Mouse (Mus musculus): ENCODE measurements around the gene Gfm2. TPM values are rescaled to one million over a fixed set of nuclear protein-coding genes. Genes with fewer than 3 reads are reported as not detected.
A peak's percentile ranks its signal among the peaks of the same experiment; 100 is the strongest.
"Not testable (repeated sequence)": the region's sequence is repeated elsewhere in the genome, so short reads cannot be mapped to it uniquely, and the experiment has no call there.

Gfm2 gene
- polyA plus RNA-seq (2021) = 29.4 TPM

DNA sequence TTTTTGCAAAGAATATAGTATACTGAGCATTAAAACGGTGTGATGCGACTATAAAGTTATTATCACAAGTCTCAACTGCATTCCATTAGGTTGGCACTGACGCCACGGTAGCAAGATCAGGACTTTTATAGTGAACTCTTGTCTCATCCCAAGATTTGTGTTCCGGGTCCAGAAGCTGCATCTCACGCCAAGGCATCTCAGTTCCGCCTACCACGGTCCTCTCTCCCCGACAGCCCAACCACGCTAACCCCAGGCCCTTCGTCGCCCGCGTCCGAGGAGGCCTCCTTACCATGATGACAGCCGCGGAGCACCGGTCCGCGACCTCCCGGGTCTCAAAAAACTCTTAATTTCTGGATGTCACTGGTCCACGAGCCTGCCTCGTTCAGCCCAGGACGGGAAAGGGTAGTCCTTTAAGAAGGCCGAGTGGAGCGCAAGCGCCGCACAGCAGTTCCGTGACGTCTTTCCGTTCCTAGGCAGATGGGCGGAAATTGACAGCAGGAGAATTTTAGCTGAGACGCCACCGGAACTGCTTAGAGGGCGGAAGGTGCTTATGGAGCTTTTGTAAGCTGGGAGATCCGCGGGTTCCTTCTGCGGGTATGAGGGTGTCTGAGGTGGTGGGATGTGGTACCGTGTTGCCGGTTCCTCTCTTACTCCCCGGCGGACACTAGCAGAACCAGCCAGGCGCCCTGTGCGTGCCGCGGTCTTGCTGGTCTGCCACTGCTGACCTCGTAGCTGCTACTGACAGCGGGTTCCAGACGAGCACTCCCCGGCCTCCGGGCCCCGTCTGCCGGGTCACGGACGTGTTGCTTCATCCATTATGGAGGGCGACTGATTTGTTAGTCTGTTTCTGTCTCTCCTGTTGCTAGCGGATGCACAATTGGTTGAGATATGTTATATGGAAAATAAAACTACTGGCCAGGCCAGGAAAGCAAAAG is at the start of gene Gfm2, which contains the start of gene Nsa2:
TSS of gene Gfm2 (plus strand) at position 472 of the 935 bp plus-strand sequence.
TSS of gene Nsa2 (minus strand) at position 472 of the 935 bp plus-strand sequence.
- CTCF ChIA-PET = interaction anchor here (1.2 kb wide), 2 partner anchors 9 to 14 kb away, joined by 3 read pairs; no protein-coding TSS in a partner anchor
- TF ChIP-seq CTCF (IDR thresholded peaks at IDR 0.05) = no peak
- ATAC-seq = peak; percentile 95
- DNase-seq (ENCODE audit: low read depth, low spot score) = peak; percentile 67
- in situ Hi-C loops (cut with MboI; ENCODE audit: low pct_unique_long_range_greater_than_20kb) = no loop called here
- POLR2A ChIA-PET = interaction anchor here (0.9 kb wide), 1 partner anchor 16 kb away, joined by 3 read pairs; no protein-coding TSS in a partner anchor
- no peaks in the 10 kb centered on the region for H3K27me3 ChIP-seq

GRCm38 (mm10) chr13:97088183-97088582 is 49.6 kb upstream of the Gfm2 start:
- peaks cover 8% of the 10 kb centered on the region for H3K27me3 ChIP-seq
- ChIA-PET CTCF (no interaction called here), POLR2A (no interaction called here)
- DNase-seq (ENCODE audit: low read depth, low spot score) (no peak), ATAC-seq (no peak)
- no peak for TF ChIP-seq CTCF (IDR thresholded peaks at IDR 0.05)
- in situ Hi-C loops (cut with MboI; ENCODE audit: low pct_unique_long_range_greater_than_20kb) = no loop called here

- ATAC-seq (no peak), DNase-seq (ENCODE audit: low read depth, low spot score) (no peak)
- ChIA-PET CTCF (interaction anchor here (1.1 kb wide), 1 partner anchor 9 kb away, joined by 3 read pairs; no protein-coding TSS in a partner anchor), POLR2A (no interaction called here)
- in situ Hi-C loops (cut with MboI; ENCODE audit: low pct_unique_long_range_greater_than_20kb) = no loop called here
- H3K27me3 ChIP-seq = peaks cover 26% of the 10 kb centered on the region
- TF ChIP-seq CTCF (IDR thresholded peaks at IDR 0.05) = no peak
Measured at GRCm38 (mm10) chr13:97095726-97096125, 42.0 kb upstream of the Gfm2 start.

DNA sequence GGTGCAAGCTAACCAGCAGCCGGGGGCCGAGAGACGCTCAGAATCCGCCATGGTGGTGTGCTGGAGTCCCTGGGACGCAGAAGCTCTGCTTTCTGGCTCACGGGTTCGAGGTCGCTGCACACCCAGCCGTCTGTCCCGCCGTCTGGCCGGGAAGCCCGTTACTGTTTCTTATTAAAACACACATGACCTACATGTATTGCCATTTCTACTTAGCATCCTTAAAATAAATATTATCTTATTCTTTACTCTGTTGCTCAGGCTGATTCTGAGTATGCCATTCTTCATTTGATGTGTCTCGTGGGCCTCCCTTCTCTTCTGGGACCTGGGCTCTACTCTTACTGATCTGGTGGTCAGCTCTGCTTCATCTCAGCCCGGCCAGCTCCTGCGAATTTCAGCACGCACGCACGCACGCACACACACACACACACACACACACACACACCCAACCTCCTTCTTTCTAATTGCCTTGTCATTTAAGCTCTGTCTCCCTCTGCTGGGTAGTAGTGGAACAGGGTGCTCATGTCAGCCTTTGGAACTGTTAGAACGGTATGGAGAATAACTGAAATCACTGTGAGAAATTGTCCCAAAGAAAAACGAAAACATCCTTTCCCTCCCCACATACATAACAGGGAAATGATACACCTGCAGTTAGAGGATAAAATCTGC is 38.4 kb upstream of the Gfm2 start, which contains the start of gene Gm6169:
TSS of gene Gm6169 (minus strand) at position 51 of the 666 bp plus-strand sequence.
- no peak for ATAC-seq
- in situ Hi-C loops (cut with MboI; ENCODE audit: low pct_unique_long_range_greater_than_20kb) = no loop called here

DNA sequence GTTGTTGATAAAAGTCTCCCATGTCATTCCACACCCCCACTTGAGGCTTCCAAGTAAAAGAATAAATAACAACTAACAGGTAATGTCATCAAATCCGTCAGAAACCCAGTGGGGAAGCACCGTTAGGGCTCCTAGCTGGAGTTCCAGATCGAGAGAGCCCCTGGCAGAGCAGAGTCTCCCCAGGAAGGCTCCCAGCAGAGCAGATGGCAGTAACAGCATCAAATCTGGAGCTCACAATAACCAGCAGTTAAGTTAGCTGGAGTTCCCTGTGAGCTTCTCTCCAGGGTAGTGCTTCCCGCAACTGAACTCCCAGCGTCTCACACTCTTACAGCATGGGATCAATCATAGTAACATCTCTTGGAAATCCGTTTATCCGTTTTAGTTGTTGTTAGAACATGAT is 32.7 kb upstream of the Gfm2 start:
- ChIA-PET POLR2A (no interaction called here), CTCF (interaction anchor here (1.0 to 1.2 kb wide), 3 partner anchors 9 to 12 kb away, joined by 3 read pairs; no protein-coding TSS in a partner anchor)
- ATAC-seq = no peak

More for the DNA sequence above, 38.4 kb upstream of the Gfm2 start, which contains the start of gene Gm6169:
- H3K27me3 ChIP-seq = peaks cover 12% of the 10 kb centered on the region
- CTCF ChIA-PET = no interaction called here
- peak; percentile 54 for TF ChIP-seq CTCF (IDR thresholded peaks at IDR 0.05)
- POLR2A ChIA-PET = no interaction called here
- DNase-seq (ENCODE audit: low read depth, low spot score) = no peak

DNA sequence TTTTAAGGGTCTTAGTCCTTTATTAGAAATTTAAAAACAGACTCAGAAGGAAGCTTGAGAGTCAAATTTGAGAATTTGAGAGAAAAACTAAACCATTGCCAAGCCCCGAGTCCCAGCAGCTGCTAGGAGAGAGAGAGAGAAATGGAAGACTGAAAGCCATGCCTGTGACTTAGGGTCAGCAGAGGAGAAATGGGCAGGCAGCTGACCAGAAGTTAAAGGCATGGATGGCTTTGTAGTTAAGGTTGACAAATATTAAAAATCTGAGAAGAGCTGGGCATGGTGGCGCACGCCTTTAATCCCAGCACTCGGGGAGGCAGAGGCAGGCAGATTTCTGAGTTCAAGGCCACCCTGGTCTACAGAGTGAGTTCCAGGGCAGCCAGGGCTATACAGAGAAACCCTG is 30.0 kb upstream of the Gfm2 start:
- DNase-seq (ENCODE audit: low read depth, low spot score); POLR2A ChIA-PET; CTCF ChIA-PET; ATAC-seq; in situ Hi-C loops (cut with MboI; ENCODE audit: low pct_unique_long_range_greater_than_20kb): not testable (repeated sequence)
- H3K27me3 ChIP-seq = peaks cover 40% of the 10 kb centered on the region

More for the DNA sequence above, 32.7 kb upstream of the Gfm2 start:
- DNase-seq (ENCODE audit: low read depth, low spot score) = no peak
- no peak for TF ChIP-seq CTCF (IDR thresholded peaks at IDR 0.05)
- H3K27me3 ChIP-seq = peaks cover 31% of the 10 kb centered on the region
- in situ Hi-C loops (cut with MboI; ENCODE audit: low pct_unique_long_range_greater_than_20kb) = no loop called here

DNA sequence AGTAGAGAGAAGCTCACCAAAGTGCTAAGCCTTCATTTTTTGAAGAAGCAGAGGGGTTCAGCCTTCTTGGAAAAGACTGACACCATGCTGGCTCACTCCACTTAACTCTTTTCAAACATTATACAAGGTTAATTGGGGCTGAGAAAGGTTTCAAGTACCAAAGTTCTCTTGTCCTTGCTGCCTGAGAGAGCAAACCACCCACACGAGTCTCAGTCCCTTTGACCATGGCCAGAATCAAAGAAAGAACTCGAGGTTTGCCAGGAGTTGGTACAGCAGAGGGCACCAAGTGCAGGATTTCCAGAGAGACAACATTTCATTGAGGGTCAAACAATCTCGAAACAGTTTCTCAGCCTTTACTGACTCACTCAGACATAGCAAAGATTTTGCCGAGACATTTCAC is 28.7 kb upstream of the Gfm2 start:
- H3K27me3 ChIP-seq = peaks cover 40% of the 10 kb centered on the region
- DNase-seq (ENCODE audit: low read depth, low spot score) (no peak), ATAC-seq (no peak)
- POLR2A ChIA-PET = no interaction called here
- TF ChIP-seq CTCF (IDR thresholded peaks at IDR 0.05) = no peak
- in situ Hi-C loops (cut with MboI; ENCODE audit: low pct_unique_long_range_greater_than_20kb) = no loop called here
- CTCF ChIA-PET = no interaction called here

- DNase-seq (ENCODE audit: low read depth, low spot score) = no peak
- CTCF ChIA-PET = no interaction called here
Measured at GRCm38 (mm10) chr13:97121341-97121740, 16.4 kb upstream of the Gfm2 start.

DNA sequence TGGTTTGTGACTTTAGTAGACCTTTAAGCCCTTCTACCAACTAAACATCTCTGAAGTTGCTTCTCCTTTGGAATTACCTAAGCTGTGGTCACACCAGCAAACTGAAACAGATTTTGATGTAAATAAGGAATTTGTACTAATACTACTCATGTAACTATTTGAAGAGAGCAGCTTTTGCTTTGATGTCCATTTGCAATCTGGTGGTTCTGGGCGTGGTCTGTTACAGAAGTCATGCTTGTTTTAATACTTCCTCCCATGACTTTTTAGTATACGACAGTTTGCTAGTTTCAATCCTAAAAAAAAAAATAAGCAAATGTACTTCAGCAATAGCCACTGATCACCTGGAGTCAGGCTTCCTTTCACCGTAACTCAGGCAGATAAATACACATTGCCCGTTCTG is 8.1 kb upstream of the Gfm2 start:
- ATAC-seq; H3K27me3 ChIP-seq; POLR2A ChIA-PET; DNase-seq (ENCODE audit: low read depth, low spot score); CTCF ChIA-PET; in situ Hi-C loops (cut with MboI; ENCODE audit: low pct_unique_long_range_greater_than_20kb): not testable (repeated sequence)

More at GRCm38 (mm10) chr13:97121341-97121740, 16.4 kb upstream of the Gfm2 start:
- H3K27me3 ChIP-seq = peaks cover 49% of the 10 kb centered on the region
- no peak for TF ChIP-seq CTCF (IDR thresholded peaks at IDR 0.05)
- in situ Hi-C loops (cut with MboI; ENCODE audit: low pct_unique_long_range_greater_than_20kb) = no loop called here
- POLR2A ChIA-PET = no interaction called here
- no peak for ATAC-seq

DNA sequence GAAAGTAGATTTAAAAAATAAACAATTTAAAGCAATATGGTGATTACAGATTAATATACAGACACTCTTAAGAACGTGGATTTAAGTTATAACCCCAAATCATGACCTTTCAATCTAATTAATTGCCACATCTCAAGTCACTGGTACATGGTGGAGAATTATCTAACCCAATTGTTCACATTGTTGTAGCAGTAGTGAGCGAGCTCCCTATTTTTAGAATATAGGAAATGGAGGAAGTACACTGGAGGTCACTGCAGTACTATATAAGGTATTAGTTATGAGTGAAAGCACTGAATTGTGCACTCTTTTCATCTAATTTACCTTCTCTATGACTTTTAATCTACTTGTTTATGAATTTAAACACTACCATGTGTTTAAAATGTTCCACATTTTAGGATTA is 7.3 kb upstream of the Gfm2 start:
- ATAC-seq; in situ Hi-C loops (cut with MboI; ENCODE audit: low pct_unique_long_range_greater_than_20kb); H3K27me3 ChIP-seq; CTCF ChIA-PET; DNase-seq (ENCODE audit: low read depth, low spot score); POLR2A ChIA-PET: not testable (repeated sequence)
